Mouse (Mus musculus): ENCODE results near the gene Faah.

DNA sequence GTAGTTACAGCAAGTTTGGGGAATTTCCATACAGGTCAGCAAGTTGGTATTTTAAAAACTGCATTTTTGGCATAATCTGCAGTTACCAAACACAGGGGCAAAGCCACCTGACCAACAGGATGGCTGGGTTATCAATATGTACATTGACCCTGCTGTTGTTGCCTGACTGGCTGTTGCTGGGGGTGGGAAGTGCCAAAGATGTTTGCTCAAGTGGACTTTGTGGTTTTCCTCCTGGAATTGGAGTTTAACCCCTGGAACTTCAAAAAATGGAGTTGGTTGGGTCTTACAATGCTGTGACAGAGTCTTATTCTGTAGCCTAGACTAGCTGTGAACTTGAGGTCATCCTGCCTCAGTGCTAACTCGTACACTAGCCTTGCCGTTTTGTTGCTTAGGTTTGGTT, 22.7 kb upstream of the Faah start:
- no peak for TF ChIP-seq CTCF (IDR thresholded peaks at IDR 0.05)
- TF ChIP-seq EP300 (IDR thresholded peaks at IDR 0.05), result no peak
